Mouse (Mus musculus): ENCODE results near the gene Cic.

DNA sequence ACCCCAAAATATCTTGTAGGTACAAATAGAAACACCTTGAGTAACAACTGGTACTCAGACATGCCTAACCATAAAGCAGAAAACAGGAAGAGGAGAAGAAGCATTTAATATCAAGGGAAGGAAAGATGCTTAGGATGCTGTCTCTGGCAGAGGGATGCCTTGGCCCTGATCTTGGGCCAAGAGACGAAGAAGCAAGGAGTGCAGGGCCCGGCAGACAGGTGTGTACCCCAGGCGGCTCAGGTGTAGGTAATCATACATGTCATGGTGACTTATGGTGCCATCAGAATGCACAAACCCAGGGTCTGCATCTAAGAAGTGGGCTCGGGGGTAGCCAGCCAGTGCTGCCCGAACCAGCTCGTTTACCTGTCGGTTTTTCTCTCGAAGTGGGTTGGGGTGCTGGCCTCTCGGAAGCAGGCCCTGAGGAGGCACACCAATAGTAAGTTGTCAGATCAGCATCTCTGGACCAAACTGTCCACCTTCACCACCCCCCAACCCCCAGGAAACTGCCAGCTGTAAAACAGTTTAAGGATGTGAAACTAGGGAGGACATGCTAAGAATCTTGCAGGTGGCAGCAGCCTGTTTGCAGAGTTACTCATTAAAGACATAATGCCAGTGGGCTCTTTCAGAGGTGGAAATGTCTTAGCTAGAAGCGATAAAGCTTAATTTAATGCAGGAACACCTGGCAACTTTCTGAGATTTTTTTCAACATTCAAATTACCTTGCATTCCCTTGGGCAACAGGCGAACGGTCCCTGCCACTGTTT lies 27.6 kb downstream of the Cic start:
- no peak for TF ChIP-seq CTCF (IDR thresholded peaks at IDR 0.05; ENCODE audit: low read depth, low read length)
- no peak for TF ChIP-seq POLR2A (IDR thresholded peaks at IDR 0.05; ENCODE audit: borderline replicate concordance, low read depth, low read length)

Data from bone marrow macrophage, adult 2 months (primary cell).